Mouse (Mus musculus) urinary bladder, adult 2 months (tissue): Measurements from ENCODE around the gene Psme1. TPM values are rescaled to one million over a fixed set of nuclear protein-coding genes. Genes with fewer than 3 reads are reported as not detected.

Experiments used
- DNase-seq: peaks from one replicate; pipeline ENCODE4 v3.0.0; 2022; ENCODE audit warnings: low spot score
- polyA plus RNA-seq: library from polyadenylated mRNA; depleted of rRNA; stranded (reverse); fragments of >200 nt; gene quantifications from 2 replicates; pipeline ENCODE4 v1.2.3, GENCODE M21; 2012

The Psme1 gene
- polyA plus RNA-seq, 1 experiment = 136 TPM

GRCm38 (mm10) chr14:55571760-55572159 lies 6.2 kb upstream of the Psme1 start:
- DNase-seq = no peak

GRCm38 (mm10) chr14:55575302-55575701 lies 2.6 kb upstream of the Psme1 start, which contains the start of gene Fitm1:
TSS of gene Fitm1 (plus strand) at chr14:55575617.
- no peak for DNase-seq

- no peak for DNase-seq
Observed at GRCm38 (mm10) chr14:55575711-55576110, 2.2 kb upstream of the Psme1 start.

GRCm38 (mm10) chr14:55576376-55576775 lies 1.5 kb upstream of the Psme1 start:
- no peak for DNase-seq

GRCm38 (mm10) chr14:55578668-55579269 lies 846 bp downstream of the Psme1 start:
- peak; percentile 50 for DNase-seq

- DNase-seq = no peak
Observed at GRCm38 (mm10) chr14:55579511-55580496, 1.9 kb downstream of the Psme1 start.

GRCm38 (mm10) chr14:55580731-55581130 lies 2.8 kb downstream of the Psme1 start:
- DNase-seq = no peak

- DNase-seq = no peak
Observed at GRCm38 (mm10) chr14:55581981-55582681, 4.2 kb downstream of the Psme1 start.

GRCm38 (mm10) chr14:55584303-55584701 lies 6.4 kb downstream of the Psme1 start:
- DNase-seq = no peak

GRCm38 (mm10) chr14:55584702-55585565 lies 7.0 kb downstream of the Psme1 start, which contains the start of gene Emc9:
TSS of gene Emc9 (minus strand) at chr14:55585302.
- DNase-seq = peak; percentile 60

GRCm38 (mm10) chr14:55585566-55585960 lies 7.6 kb downstream of the Psme1 start:
- no peak for DNase-seq

- no peak for DNase-seq
Observed at GRCm38 (mm10) chr14:55586149-55586548, 8.2 kb downstream of the Psme1 start.

- no peak for DNase-seq
Observed at GRCm38 (mm10) chr14:55589271-55589670, 11.3 kb downstream of the Psme1 start.

- no peak for DNase-seq
Observed at GRCm38 (mm10) chr14:55589771-55590448, 12.0 kb downstream of the Psme1 start.

- peak; percentile 75 for DNase-seq
Observed at GRCm38 (mm10) chr14:55590748-55591330, 12.9 kb downstream of the Psme1 start, which contains the start of gene Psme2. TSS of gene Psme2 (minus strand) at chr14:55591113.

GRCm38 (mm10) chr14:55591331-55591891 lies 13.5 kb downstream of the Psme1 start, which contains the start of gene Rnf31:
TSS of gene Rnf31 (plus strand) at chr14:55591708.
- DNase-seq = peak; percentile 81

- no peak for DNase-seq
Observed at GRCm38 (mm10) chr14:55592226-55592625, 14.3 kb downstream of the Psme1 start.

GRCm38 (mm10) chr14:55596036-55596690 lies 18.2 kb downstream of the Psme1 start:
- no peak for DNase-seq
